Mouse (Mus musculus): ENCODE measurements around the gene Btbd8. TPM values are rescaled to one million over a fixed set of nuclear protein-coding genes. Genes with fewer than 3 reads are reported as not detected.

Gene Btbd8
- polyA plus RNA-seq, 1 experiment, result 17.2 TPM

GRCm38 (mm10) chr5:107462147-107463076 lies 24.6 kb downstream of the Btbd8 start:
- no peak for TF ChIP-seq POLR2A (IDR thresholded peaks at IDR 0.05; ENCODE audit: insufficient read depth, low read length)
- TF ChIP-seq EP300 (IDR thresholded peaks at IDR 0.05; ENCODE audit: insufficient read depth, low read depth, low read length), result no peak
- TF ChIP-seq CTCF (IDR thresholded peaks at IDR 0.05; ENCODE audit: low read depth, low read length), result no peak
- Histone ChIP-seq H3K9ac (ENCODE audit: low read depth, poor library complexity, severe bottlenecking) (no peak overlapping the region), H3K27me3 (ENCODE audit: control insufficient read depth, insufficient read depth, low read length, poor library complexity, severe bottlenecking) (no peaks in the 10 kb centered on the region), H3K27ac (ENCODE audit: insufficient read depth, low read length) (no peak overlapping the region), H3K36me3 (ENCODE audit: control insufficient read depth, insufficient read depth, low read length, poor library complexity, severe bottlenecking) (no peaks in the 10 kb centered on the region), H3K9me3 (replicated peaks; ENCODE audit: control insufficient read depth, insufficient read depth, low read length, poor library complexity, severe bottlenecking) (no peaks in the 10 kb centered on the region), H3K4me3 (ENCODE audit: low read depth, low read length) (no peak overlapping the region), H3K4me1 (ENCODE audit: control insufficient read depth, insufficient read depth, low read length) (no peaks in the 10 kb centered on the region)

DNA sequence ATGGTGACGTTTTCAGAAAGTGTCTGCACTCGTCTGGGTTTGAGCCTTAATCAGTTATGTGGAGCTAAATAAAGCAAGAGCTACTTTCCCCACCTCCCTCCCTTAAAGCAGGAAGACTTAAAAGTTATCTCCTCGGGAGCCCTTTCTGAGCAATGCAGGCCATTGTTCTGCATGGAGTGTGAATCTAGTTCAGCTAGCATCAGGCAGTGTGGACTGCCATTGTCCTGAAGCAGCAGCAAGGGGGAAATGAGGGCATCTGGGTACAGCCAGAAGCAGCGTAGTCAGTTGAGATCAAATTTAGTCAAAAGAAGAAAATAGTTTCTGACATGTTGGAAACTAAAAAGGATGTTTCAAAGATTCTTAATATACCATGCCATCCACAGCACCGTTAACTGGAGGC lies 28.7 kb downstream of the Btbd8 start:
- Histone ChIP-seq H3K4me3 (ENCODE audit: low read depth, low read length) (no peak overlapping the region), H3K27ac (ENCODE audit: insufficient read depth, low read length) (no peak overlapping the region), H3K36me3 (ENCODE audit: control insufficient read depth, insufficient read depth, low read length, poor library complexity, severe bottlenecking) (no peaks in the 10 kb centered on the region), H3K27me3 (ENCODE audit: control insufficient read depth, insufficient read depth, low read length, poor library complexity, severe bottlenecking) (no peaks in the 10 kb centered on the region), H3K4me1 (ENCODE audit: control insufficient read depth, insufficient read depth, low read length) (no peaks in the 10 kb centered on the region), H3K9ac (ENCODE audit: low read depth, poor library complexity, severe bottlenecking) (no peak overlapping the region), H3K9me3 (replicated peaks; ENCODE audit: control insufficient read depth, insufficient read depth, low read length, poor library complexity, severe bottlenecking) (no peaks in the 10 kb centered on the region)
- TF ChIP-seq EP300 (IDR thresholded peaks at IDR 0.05; ENCODE audit: insufficient read depth, low read depth, low read length) (no peak), CTCF (IDR thresholded peaks at IDR 0.05; ENCODE audit: low read depth, low read length) (no peak), POLR2A (IDR thresholded peaks at IDR 0.05; ENCODE audit: insufficient read depth, low read length) (no peak)

- H3K4me3 ChIP-seq (ENCODE audit: low read depth, low read length), result no peak overlapping the region
- no peaks in the 10 kb centered on the region for H3K4me1 ChIP-seq (ENCODE audit: control insufficient read depth, insufficient read depth, low read length)
- no peaks in the 10 kb centered on the region for H3K9me3 ChIP-seq (replicated peaks; ENCODE audit: control insufficient read depth, insufficient read depth, low read length, poor library complexity, severe bottlenecking)
- no peaks in the 10 kb centered on the region for H3K27me3 ChIP-seq (ENCODE audit: control insufficient read depth, insufficient read depth, low read length, poor library complexity, severe bottlenecking)
- TF ChIP-seq POLR2A (IDR thresholded peaks at IDR 0.05; ENCODE audit: insufficient read depth, low read length), result no peak
- TF ChIP-seq CTCF (IDR thresholded peaks at IDR 0.05; ENCODE audit: low read depth, low read length), result no peak
- TF ChIP-seq EP300 (IDR thresholded peaks at IDR 0.05; ENCODE audit: insufficient read depth, low read depth, low read length), result no peak
- no peaks in the 10 kb centered on the region for H3K36me3 ChIP-seq (ENCODE audit: control insufficient read depth, insufficient read depth, low read length, poor library complexity, severe bottlenecking)
- H3K9ac ChIP-seq (ENCODE audit: low read depth, poor library complexity, severe bottlenecking), result no peak overlapping the region
- no peak overlapping the region for H3K27ac ChIP-seq (ENCODE audit: insufficient read depth, low read length)
These were observed 29.3 kb downstream of the Btbd8 start for GRCm38 (mm10) chr5:107467098-107467497.

DNA sequence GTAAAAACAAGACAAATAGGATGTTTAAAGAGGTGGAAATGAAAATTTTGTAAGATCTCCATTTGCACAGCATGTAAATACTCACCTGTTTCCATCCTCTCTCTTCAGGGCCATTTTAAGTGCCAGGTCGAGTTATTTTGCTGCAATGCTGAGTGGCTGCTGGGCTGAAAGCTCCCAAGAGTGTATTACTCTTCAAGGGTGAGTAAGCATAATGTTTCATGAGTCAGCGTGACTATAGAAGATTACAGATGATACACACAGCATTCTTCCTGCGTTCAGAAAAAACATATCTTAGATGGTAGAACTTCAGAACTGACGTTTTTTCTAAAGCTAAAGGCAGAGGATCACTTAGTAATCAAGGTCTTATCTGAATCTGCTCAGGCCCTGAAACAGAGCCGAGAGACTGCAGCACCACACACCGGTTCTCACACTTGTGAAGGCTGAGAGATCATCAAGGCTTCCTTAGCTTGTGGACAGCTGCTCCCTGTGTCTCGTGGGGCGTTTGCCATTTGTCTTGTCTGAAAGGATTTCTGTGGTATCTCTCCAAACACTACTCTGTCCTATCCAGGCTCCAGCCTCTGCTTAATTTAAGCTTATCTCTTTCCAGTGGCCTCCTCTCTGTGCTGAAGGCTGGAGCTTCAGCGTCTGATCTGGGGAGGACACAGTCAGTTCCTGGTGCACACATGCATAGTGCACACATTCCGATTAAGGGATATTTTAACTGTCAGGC lies 33.0 kb downstream of the Btbd8 start:
- TF ChIP-seq CTCF (IDR thresholded peaks at IDR 0.05; ENCODE audit: low read depth, low read length), result no peak
- TF ChIP-seq EP300 (IDR thresholded peaks at IDR 0.05; ENCODE audit: insufficient read depth, low read depth, low read length), result no peak
- no peak for TF ChIP-seq POLR2A (IDR thresholded peaks at IDR 0.05; ENCODE audit: insufficient read depth, low read length)
- no peak overlapping the region for H3K27ac ChIP-seq (ENCODE audit: insufficient read depth, low read length)
- H3K27me3 ChIP-seq (ENCODE audit: control insufficient read depth, insufficient read depth, low read length, poor library complexity, severe bottlenecking), result no peaks in the 10 kb centered on the region
- no peaks in the 10 kb centered on the region for H3K36me3 ChIP-seq (ENCODE audit: control insufficient read depth, insufficient read depth, low read length, poor library complexity, severe bottlenecking)
- H3K4me3 ChIP-seq (ENCODE audit: low read depth, low read length), result no peak overlapping the region
- H3K9ac ChIP-seq (ENCODE audit: low read depth, poor library complexity, severe bottlenecking), result no peak overlapping the region
- no peaks in the 10 kb centered on the region for H3K4me1 ChIP-seq (ENCODE audit: control insufficient read depth, insufficient read depth, low read length)
- no peaks in the 10 kb centered on the region for H3K9me3 ChIP-seq (replicated peaks; ENCODE audit: control insufficient read depth, insufficient read depth, low read length, poor library complexity, severe bottlenecking)

DNA sequence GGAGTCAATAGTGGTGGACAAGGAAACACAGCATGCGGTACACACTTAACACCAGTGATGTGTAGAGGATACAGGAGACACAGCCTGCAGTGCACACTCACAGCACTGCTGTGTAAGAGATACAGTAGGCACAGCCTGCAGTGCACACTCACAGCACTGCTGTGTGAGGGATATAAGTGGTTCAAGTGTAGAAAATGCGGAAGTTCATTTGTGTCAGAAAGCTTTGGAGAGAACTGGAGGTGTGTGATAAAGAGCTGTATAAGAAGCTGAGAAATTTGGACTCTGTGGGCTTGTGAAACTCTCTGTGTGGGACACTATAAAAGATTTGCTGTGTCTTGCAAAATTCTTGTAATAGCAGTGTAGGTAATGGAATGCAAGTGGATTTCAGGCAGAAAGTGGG lies 42.4 kb downstream of the Btbd8 start:
- Histone ChIP-seq H3K36me3 (ENCODE audit: control insufficient read depth, insufficient read depth, low read length, poor library complexity, severe bottlenecking) (no peaks in the 10 kb centered on the region), H3K9me3 (replicated peaks; ENCODE audit: control insufficient read depth, insufficient read depth, low read length, poor library complexity, severe bottlenecking) (no peaks in the 10 kb centered on the region), H3K27me3 (ENCODE audit: control insufficient read depth, insufficient read depth, low read length, poor library complexity, severe bottlenecking) (no peaks in the 10 kb centered on the region), H3K4me3 (ENCODE audit: low read depth, low read length) (no peak overlapping the region), H3K9ac (ENCODE audit: low read depth, poor library complexity, severe bottlenecking) (no peak overlapping the region), H3K4me1 (ENCODE audit: control insufficient read depth, insufficient read depth, low read length) (no peaks in the 10 kb centered on the region), H3K27ac (ENCODE audit: insufficient read depth, low read length) (no peak overlapping the region)
- TF ChIP-seq POLR2A (IDR thresholded peaks at IDR 0.05; ENCODE audit: insufficient read depth, low read length) (no peak), CTCF (IDR thresholded peaks at IDR 0.05; ENCODE audit: low read depth, low read length) (no peak), EP300 (IDR thresholded peaks at IDR 0.05; ENCODE audit: insufficient read depth, low read depth, low read length) (no peak)

DNA sequence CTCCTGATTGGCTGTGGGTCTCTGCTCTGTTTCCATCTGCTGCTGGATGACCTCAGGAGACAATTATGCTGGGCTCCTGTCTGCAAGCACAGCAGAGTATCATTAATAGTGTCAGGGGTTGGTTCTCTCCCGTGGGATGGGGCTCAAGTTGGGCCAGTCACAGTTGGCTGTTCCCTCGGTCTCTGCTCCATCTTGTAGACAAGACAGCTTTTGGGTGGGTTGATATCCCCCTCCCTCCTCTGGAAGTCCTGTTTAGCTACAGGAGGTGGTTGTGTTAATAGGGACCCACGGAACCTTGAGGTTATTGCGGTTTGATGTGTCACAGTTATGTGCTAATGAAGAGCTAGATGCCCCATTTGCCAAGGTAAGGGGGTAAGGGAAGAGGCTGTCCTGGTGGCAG lies 51.2 kb downstream of the Btbd8 start:
- H3K4me1 ChIP-seq (ENCODE audit: control insufficient read depth, insufficient read depth, low read length), result no peaks in the 10 kb centered on the region
- H3K4me3 ChIP-seq (ENCODE audit: low read depth, low read length), result no peak overlapping the region
- no peaks in the 10 kb centered on the region for H3K27me3 ChIP-seq (ENCODE audit: control insufficient read depth, insufficient read depth, low read length, poor library complexity, severe bottlenecking)
- H3K36me3 ChIP-seq (ENCODE audit: control insufficient read depth, insufficient read depth, low read length, poor library complexity, severe bottlenecking), result no peaks in the 10 kb centered on the region
- TF ChIP-seq POLR2A (IDR thresholded peaks at IDR 0.05; ENCODE audit: insufficient read depth, low read length) (no peak), EP300 (IDR thresholded peaks at IDR 0.05; ENCODE audit: insufficient read depth, low read depth, low read length) (no peak), CTCF (IDR thresholded peaks at IDR 0.05; ENCODE audit: low read depth, low read length) (no peak)
- H3K27ac ChIP-seq (ENCODE audit: insufficient read depth, low read length), result no peak overlapping the region
- no peaks in the 10 kb centered on the region for H3K9me3 ChIP-seq (replicated peaks; ENCODE audit: control insufficient read depth, insufficient read depth, low read length, poor library complexity, severe bottlenecking)
- no peak overlapping the region for H3K9ac ChIP-seq (ENCODE audit: low read depth, poor library complexity, severe bottlenecking)
